Mouse (Mus musculus) heart, adult 11 months (tissue): ENCODE results near the gene Akr1e1.
"Not testable (repeated sequence)": the region's sequence is repeated elsewhere in the genome, so short reads cannot be mapped to it uniquely, and the experiment has no call there.

Source experiments
- DNase-seq: peaks from one replicate; pipeline ENCODE4 v3.0.0; 2022

The Akr1e1 gene

GRCm38 (mm10) chr13:4608961-4609409 lies at the start of gene Akr1e1:
Gene Akr1e1, minus strand, starts transcription at chr13:4609174.
- DNase-seq, result peak; percentile 100

- no peak for DNase-seq
Measured at GRCm38 (mm10) chr13:4658346-4658745, 49.4 kb upstream of the Akr1e1 start.

- DNase-seq, result peak; percentile 84
Measured at GRCm38 (mm10) chr13:4656277-4657146, 47.5 kb upstream of the Akr1e1 start.

GRCm38 (mm10) chr13:4650190-4650589 lies 41.2 kb upstream of the Akr1e1 start:
- DNase-seq, result peak; percentile 28

- DNase-seq, result no peak
Measured at GRCm38 (mm10) chr13:4645248-4645647, 36.3 kb upstream of the Akr1e1 start.

- no peak for DNase-seq
Measured at GRCm38 (mm10) chr13:4610902-4611301, 1.9 kb upstream of the Akr1e1 start.

GRCm38 (mm10) chr13:4608530-4608929 lies 444 bp downstream of the Akr1e1 start:
- no peak for DNase-seq

GRCm38 (mm10) chr13:4606821-4607220 lies 2.2 kb downstream of the Akr1e1 start:
- no peak for DNase-seq

- not testable (repeated sequence) for DNase-seq
Measured at GRCm38 (mm10) chr13:4603431-4603830, 5.5 kb downstream of the Akr1e1 start.

GRCm38 (mm10) chr13:4576921-4577320 lies 32.1 kb downstream of the Akr1e1 start:
- no peak for DNase-seq

- DNase-seq, result no peak
Measured at GRCm38 (mm10) chr13:4573871-4574270, 35.1 kb downstream of the Akr1e1 start, which contains the start of gene Akr1c21. Gene Akr1c21, plus strand, starts transcription at chr13:4574075.

- DNase-seq, result no peak
Measured at GRCm38 (mm10) chr13:4565996-4566395, 43.0 kb downstream of the Akr1e1 start.

GRCm38 (mm10) chr13:4560500-4560899 lies 48.5 kb downstream of the Akr1e1 start:
- no peak for DNase-seq

- no peak for DNase-seq
Measured at GRCm38 (mm10) chr13:4559143-4559542, 49.8 kb downstream of the Akr1e1 start.
